9 mouse cellular contexts compared by ENCODE assay signal in genomic region chr6:77978476-77979240, GRCm38 (mm10). TPM values are rescaled to one million over a fixed set of nuclear protein-coding genes. Genes with fewer than 3 reads are reported as not detected.
DNase-seq lines count a peak whose midpoint lies in the region; ATAC-seq and TF ChIP-seq lines count a peak whose summit lies in the region.
"Had no signal": no experiment of that assay in that cellular context is flagged by ENCODE, and none has a peak within 500 bp of the region (broad histone marks: within the 10 kb centered on the region; RNA-seq: fewer than 3 reads in every experiment).

No protein-coding gene starts in this region.

- H3K9ac ChIP-seq in kidney, postnatal 0 days (ENCODE audit: low read depth, low read length), result no peak overlapping the region
- peak overlapping the region; percentile 82 for H3K9ac ChIP-seq in midbrain, embryonic 13.5 days (replicated peaks)

- H3K27me3 ChIP-seq in kidney, postnatal 0 days (ENCODE audit: insufficient read depth, low read length), result no peaks in the 10 kb centered on the region
- no peaks in the 10 kb centered on the region for H3K27me3 ChIP-seq in midbrain, embryonic 13.5 days

- peak overlapping the region; percentile 78; the same call in 1 of the 2 replicates for H3K4me2 ChIP-seq in kidney, postnatal 0 days (ENCODE audit: low read length)
- H3K4me2 ChIP-seq in midbrain, embryonic 13.5 days (replicated peaks), result peak overlapping the region; percentile 57

- ATAC-seq in kidney, postnatal 0 days (replicated peaks; ENCODE audit: low FRiP score, low read depth), result no peak
- ATAC-seq in midbrain, embryonic 13.5 days, result peak; percentile 65; the same call in 1 of the 2 replicates

- no peak for DNase-seq in kidney, postnatal 0 days (ENCODE audit: low spot score)
- no peak for DNase-seq in kidney, adult 18-20 months
- peak; percentile 31 to 37 for DNase-seq in cerebellum, postnatal 25 days
- peak; percentile 14 to 19 for DNase-seq in frontal cortex, postnatal 36 days (ENCODE audit: low spot score in 2 of 2)
- no peak for DNase-seq in left cerebral cortex, postnatal 10 days (ENCODE audit: extremely low spot score in 1 of 2, low spot score in 2 of 2)
- no peak for DNase-seq in layer of hippocampus, adult 8-10 months (ENCODE audit: low spot score in 2 of 2)
- DNase-seq in spleen, adult 12 weeks (ENCODE audit: low spot score), result no peak

- intact Hi-C loops in left cerebral cortex, postnatal 10 days (cut with DNase I), result loop anchor here (10.0 kb wide), 1 partner anchor 334 kb away; no protein-coding TSS in a partner anchor

- H3K9me3 ChIP-seq in kidney, postnatal 0 days (replicated peaks; ENCODE audit: low read length), result no peaks in the 10 kb centered on the region
- no peaks in the 10 kb centered on the region for H3K9me3 ChIP-seq in midbrain, embryonic 13.5 days

- 22% methylated on average over 10 of the region's 10 CpGs for WGBS in kidney, postnatal 0 days
- 8% methylated on average over 10 of the region's 10 CpGs for WGBS in midbrain, embryonic 13.5 days

- H3K36me3 ChIP-seq in kidney, postnatal 0 days (ENCODE audit: insufficient read depth, low read length), result no peaks in the 10 kb centered on the region
- no peaks in the 10 kb centered on the region for H3K36me3 ChIP-seq in midbrain, embryonic 13.5 days

- no peak overlapping the region for H3K4me3 ChIP-seq in kidney, postnatal 0 days (replicated peaks; ENCODE audit: low read depth, low read length)
- peak overlapping the region; percentile 60 for H3K4me3 ChIP-seq in midbrain, embryonic 13.5 days (replicated peaks)

- H3K27ac ChIP-seq in kidney, postnatal 0 days, result no peak overlapping the region
- H3K27ac ChIP-seq in midbrain, embryonic 13.5 days, result peak overlapping the region; percentile 97

- no peaks in the 10 kb centered on the region for H3K4me1 ChIP-seq in kidney, postnatal 0 days (replicated peaks; ENCODE audit: insufficient read depth, low read length)
- peaks cover 45% of the 10 kb centered on the region for H3K4me1 ChIP-seq in midbrain, embryonic 13.5 days (replicated peaks)

- no peak for TF ChIP-seq CTCF in kidney, postnatal 0 days (IDR thresholded peaks at IDR 0.05; ENCODE audit: low read depth)

RNA-seq across cellular contexts. Expression of gene Ctnna2, which starts 0.8 kb away (rescaled TPM):
- polyA plus RNA-seq in kidney, postnatal 0 days (2015; fragmentation: Nextera tagmentation; extraction: Ambion mirVana), result 0.16 and 0.22 TPM in 2 replicates
- polyA plus RNA-seq in midbrain, embryonic 13.5 days (2015; fragmentation: Nextera tagmentation; extraction: Ambion mirVana), result 125 and 137 TPM in 2 replicates
- total RNA-seq in left cerebral cortex, postnatal 10 days (2021), result 100 to 1,000 TPM; 153 to 158 TPM
- total RNA-seq in layer of hippocampus, adult 8-10 months (2022), result 10 to 100 TPM; 80.6 to 88.0 (median 82.3) TPM
- total RNA-seq: hematopoietic stem cell, adult 5-6 weeks had no signal

Comparison
In these comparisons a context has a peak if more than half of its experiments do, and no peak if none do; other contexts are left out.
1. DNase-seq: peak in cerebellum, postnatal 25 days (2 of 2) and frontal cortex, postnatal 36 days (2 of 2); none in kidney, postnatal 0 days (single experiment), kidney, adult 18-20 months (single experiment), left cerebral cortex, postnatal 10 days (0 of 2), layer of hippocampus, adult 8-10 months (0 of 2) and spleen, adult 12 weeks (single experiment).